Mouse (Mus musculus) embryonic facial prominence, embryonic 15.5 days (tissue): ENCODE data around the gene Zbtb21. TPM values are rescaled to one million over a fixed set of nuclear protein-coding genes. Genes with fewer than 3 reads are reported as not detected.

Source experiments
- ATAC-seq: fragments of 200-750 bp; cut with Nextera tagmentation; 2 replicates; pipeline ENCODE4 v1.8.0; 2017; ENCODE audit warnings: low read depth, moderate TSS enrichment; ENCODE audit not compliant: insufficient number of reproducible peaks, low FRiP score, low TSS enrichment
- H3K27ac ChIP-seq: fragments of 300-500 bp; sonication (generic); replicated peaks from 2 replicates; pipeline ENCODE4 v1.5.1; 2015; ENCODE audit warnings: mild to moderate bottlenecking, inconsistent platforms
- H3K27me3 ChIP-seq: fragments of 300-500 bp; sonication (generic); 2 replicates; pipeline ENCODE4 v1.6.1; 2015; ENCODE audit warnings: inconsistent platforms
- H3K36me3 ChIP-seq: fragments of 300-500 bp; sonication (generic); 2 replicates; pipeline ENCODE4 v1.6.1; 2015; ENCODE audit warnings: mild to moderate bottlenecking, inconsistent platforms
- H3K4me1 ChIP-seq: fragments of 300-500 bp; sonication (generic); 2 replicates; pipeline ENCODE4 v1.6.1; 2015; ENCODE audit warnings: inconsistent platforms
- H3K4me2 ChIP-seq: fragments of 300-500 bp; sonication (generic); replicated peaks from 2 replicates; pipeline ENCODE4 v1.6.1; 2015; ENCODE audit warnings: mild to moderate bottlenecking, inconsistent platforms
- H3K4me3 ChIP-seq: fragments of 300-500 bp; sonication (generic); replicated peaks from 2 replicates; pipeline ENCODE4 v1.5.1; 2015; ENCODE audit warnings: mild to moderate bottlenecking, inconsistent platforms
- H3K9ac ChIP-seq: fragments of 300-500 bp; sonication (generic); 2 replicates; pipeline ENCODE4 v1.6.1; 2015; ENCODE audit warnings: inconsistent platforms
- H3K9me3 ChIP-seq: fragments of 300-500 bp; sonication (generic); replicated peaks from 2 replicates; pipeline ENCODE4 v1.6.1; 2016; ENCODE audit warnings: inconsistent platforms
- WGBS: fragments of 180-500 bp; shearing (Covaris S2); methylation state at CpG from one replicate; pipeline ENCODE4 v1.1.7; 2015; 5-methylcytosine and 5-hydroxymethylcytosine counted together
- polyA plus RNA-seq: library from polyadenylated mRNA; unstranded; fragments of >200 nt; fragmentation: Nextera tagmentation; extraction: Ambion mirVana; gene quantifications from 2 replicates; pipeline ENCODE4 v1.2.1, GENCODE M21; 2015

The Zbtb21 gene
- polyA plus RNA-seq, 1 experiment from 2014 or later, result 14.3 TPM

GRCm38 (mm10) chr16:97921961-97922778 lies 40.3 kb downstream of the Zbtb21 start:
- H3K36me3 ChIP-seq, result no peaks in the 10 kb centered on the region
- peak overlapping the region; percentile 85 for H3K9ac ChIP-seq
- no peaks in the 10 kb centered on the region for H3K9me3 ChIP-seq
- peaks cover 9% of the 10 kb centered on the region for H3K4me1 ChIP-seq
- no peaks in the 10 kb centered on the region for H3K27me3 ChIP-seq
- H3K4me2 ChIP-seq, result peak overlapping the region; percentile 73
- H3K27ac ChIP-seq, result peak overlapping the region; percentile 91
- H3K4me3 ChIP-seq, result peak overlapping the region; percentile 89
- WGBS, result under 1% methylated on average over 74 of the region's 75 CpGs
- ATAC-seq, result peak; percentile 93

GRCm38 (mm10) chr16:97920621-97921020 lies 41.8 kb downstream of the Zbtb21 start:
- peaks cover 9% of the 10 kb centered on the region for H3K4me1 ChIP-seq
- ATAC-seq, result no peak
- no peak overlapping the region for H3K27ac ChIP-seq
- no peak overlapping the region for H3K4me2 ChIP-seq
- H3K36me3 ChIP-seq, result no peaks in the 10 kb centered on the region
- no peak overlapping the region for H3K4me3 ChIP-seq
- no peaks in the 10 kb centered on the region for H3K27me3 ChIP-seq
- H3K9ac ChIP-seq, result no peak overlapping the region
- 89% methylated on average over 1 of the region's 1 CpGs for WGBS
- H3K9me3 ChIP-seq, result no peaks in the 10 kb centered on the region

GRCm38 (mm10) chr16:97919793-97920192 lies 42.6 kb downstream of the Zbtb21 start:
- no peaks in the 10 kb centered on the region for H3K27me3 ChIP-seq
- no peak overlapping the region for H3K4me2 ChIP-seq
- H3K9me3 ChIP-seq, result no peaks in the 10 kb centered on the region
- H3K27ac ChIP-seq, result no peak overlapping the region
- H3K9ac ChIP-seq, result no peak overlapping the region
- peaks cover 9% of the 10 kb centered on the region for H3K4me1 ChIP-seq
- no peak for ATAC-seq
- 37% methylated on average over 2 of the region's 2 CpGs for WGBS
- no peaks in the 10 kb centered on the region for H3K36me3 ChIP-seq
- no peak overlapping the region for H3K4me3 ChIP-seq

- no peaks in the 10 kb centered on the region for H3K27me3 ChIP-seq
- no peak overlapping the region for H3K27ac ChIP-seq
- H3K4me2 ChIP-seq, result no peak overlapping the region
- ATAC-seq, result no peak
- H3K4me1 ChIP-seq, result no peaks in the 10 kb centered on the region
- H3K36me3 ChIP-seq, result peaks cover 17% of the 10 kb centered on the region
- H3K4me3 ChIP-seq, result no peak overlapping the region
- no peak overlapping the region for H3K9ac ChIP-seq
- no peaks in the 10 kb centered on the region for H3K9me3 ChIP-seq
Measured at GRCm38 (mm10) chr16:97912873-97913272, 49.5 kb downstream of the Zbtb21 start.

- 92% methylated on average over 1 of the region's 1 CpGs for WGBS
Measured at GRCm38 (mm10) chr16:97909356-97909755, 53.1 kb downstream of the Zbtb21 start.

GRCm38 (mm10) chr16:97907496-97907895 lies 54.9 kb downstream of the Zbtb21 start:
- WGBS, result 82% methylated on average over 6 of the region's 6 CpGs
- Histone ChIP-seq H3K9me3 (no peaks in the 10 kb centered on the region), H3K4me1 (no peaks in the 10 kb centered on the region), H3K4me2 (no peak overlapping the region), H3K9ac (no peak overlapping the region), H3K27ac (no peak overlapping the region), H3K36me3 (peaks cover 17% of the 10 kb centered on the region), H3K27me3 (no peaks in the 10 kb centered on the region), H3K4me3 (no peak overlapping the region)
- ATAC-seq, result no peak

More at GRCm38 (mm10) chr16:97909356-97909755, 53.1 kb downstream of the Zbtb21 start:
- no peak overlapping the region for H3K9ac ChIP-seq
- H3K4me2 ChIP-seq, result no peak overlapping the region
- H3K4me1 ChIP-seq, result no peaks in the 10 kb centered on the region
- H3K9me3 ChIP-seq, result no peaks in the 10 kb centered on the region
- H3K4me3 ChIP-seq, result no peak overlapping the region
- no peak for ATAC-seq
- peaks cover 17% of the 10 kb centered on the region for H3K36me3 ChIP-seq
- H3K27me3 ChIP-seq, result no peaks in the 10 kb centered on the region
- H3K27ac ChIP-seq, result no peak overlapping the region

GRCm38 (mm10) chr16:97906337-97906736 lies 56.1 kb downstream of the Zbtb21 start:
- H3K4me1 ChIP-seq, result no peaks in the 10 kb centered on the region
- no peak overlapping the region for H3K9ac ChIP-seq
- no peak overlapping the region for H3K27ac ChIP-seq
- no peak overlapping the region for H3K4me2 ChIP-seq
- H3K36me3 ChIP-seq, result peaks cover 7% of the 10 kb centered on the region
- H3K4me3 ChIP-seq, result no peak overlapping the region
- no peaks in the 10 kb centered on the region for H3K9me3 ChIP-seq
- no peak for ATAC-seq
- no peaks in the 10 kb centered on the region for H3K27me3 ChIP-seq

- H3K36me3 ChIP-seq, result peaks cover 7% of the 10 kb centered on the region
- H3K4me3 ChIP-seq, result no peak overlapping the region
- H3K9ac ChIP-seq, result no peak overlapping the region
- H3K9me3 ChIP-seq, result no peaks in the 10 kb centered on the region
- ATAC-seq, result no peak
- H3K27ac ChIP-seq, result no peak overlapping the region
- H3K4me2 ChIP-seq, result no peak overlapping the region
- H3K4me1 ChIP-seq, result no peaks in the 10 kb centered on the region
- H3K27me3 ChIP-seq, result no peaks in the 10 kb centered on the region
- 70% methylated on average over 2 of the region's 2 CpGs for WGBS
Measured at GRCm38 (mm10) chr16:97905449-97905991, 56.9 kb downstream of the Zbtb21 start.

GRCm38 (mm10) chr16:97904035-97904434 lies 58.4 kb downstream of the Zbtb21 start:
- Histone ChIP-seq H3K36me3 (no peaks in the 10 kb centered on the region; the same call in 1 of the 2 replicates), H3K9ac (no peak overlapping the region), H3K4me1 (no peaks in the 10 kb centered on the region), H3K27ac (no peak overlapping the region), H3K9me3 (no peaks in the 10 kb centered on the region), H3K4me2 (no peak overlapping the region), H3K4me3 (no peak overlapping the region), H3K27me3 (no peaks in the 10 kb centered on the region)
- no peak for ATAC-seq
- WGBS, result 71% methylated on average over 3 of the region's 3 CpGs

- Histone ChIP-seq H3K27ac (no peak overlapping the region), H3K36me3 (no peaks in the 10 kb centered on the region), H3K9ac (no peak overlapping the region), H3K4me2 (no peak overlapping the region), H3K4me1 (no peaks in the 10 kb centered on the region), H3K27me3 (no peaks in the 10 kb centered on the region), H3K4me3 (no peak overlapping the region), H3K9me3 (no peaks in the 10 kb centered on the region)
- no peak; the same call in 1 of the 2 replicates for ATAC-seq
- WGBS, result 52% methylated on average over 5 of the region's 5 CpGs
Measured at GRCm38 (mm10) chr16:97897346-97898024, 64.9 kb downstream of the Zbtb21 start.
